Mouse (Mus musculus) urinary bladder, adult 2 months (tissue): ENCODE data around the gene Efna2. TPM values are rescaled to one million over a fixed set of nuclear protein-coding genes. Genes with fewer than 3 reads are reported as not detected.
A peak's percentile ranks its signal among the peaks of the same experiment; 100 is the strongest.

Experiments used
- DNase-seq: peaks from one replicate; pipeline ENCODE4 v3.0.0; 2022; ENCODE audit warnings: low spot score
- polyA plus RNA-seq: library from polyadenylated mRNA; depleted of rRNA; stranded (reverse); fragments of >200 nt; gene quantifications from 2 replicates; pipeline ENCODE4 v1.2.3, GENCODE M21; 2012

The Efna2 gene
- polyA plus RNA-seq, 1 experiment = 3.3 TPM

DNA sequence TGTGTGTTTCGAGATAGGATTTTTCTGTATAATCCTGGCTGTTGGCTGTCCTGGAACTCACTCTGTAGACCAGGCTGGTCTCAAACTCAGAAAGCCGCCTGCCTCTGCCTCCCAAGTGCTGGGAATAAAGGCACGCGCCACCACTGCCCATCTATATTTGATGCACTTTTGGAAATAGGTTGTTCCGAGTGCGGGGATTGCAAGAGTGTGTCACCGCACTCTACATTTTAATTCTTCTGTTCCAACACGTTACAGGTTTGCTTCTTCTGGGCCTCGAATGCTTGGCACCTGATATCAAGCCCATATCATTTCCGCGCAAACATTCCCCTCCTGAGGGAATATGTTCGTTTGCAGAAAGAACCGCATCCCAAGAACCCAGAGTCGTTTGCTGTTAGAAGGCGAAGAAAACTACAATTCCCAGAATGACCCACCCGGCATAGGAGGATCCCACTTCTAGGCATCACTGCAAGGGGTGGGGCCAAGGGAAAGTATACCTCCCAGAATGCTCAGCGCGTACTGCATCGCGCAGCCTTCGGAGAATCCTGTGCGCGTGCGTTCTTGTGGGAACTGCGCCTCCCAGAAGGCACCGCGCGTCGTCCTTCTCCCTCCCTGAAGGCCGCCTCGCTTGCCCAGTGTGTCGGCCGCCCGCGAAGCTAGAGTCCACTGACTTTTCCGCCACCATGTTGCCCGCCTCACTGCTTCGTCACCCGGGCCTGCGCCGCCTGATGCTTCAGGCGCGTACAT, 37.3 kb upstream of the Efna2 start:
- peak; percentile 79 for DNase-seq

DNA sequence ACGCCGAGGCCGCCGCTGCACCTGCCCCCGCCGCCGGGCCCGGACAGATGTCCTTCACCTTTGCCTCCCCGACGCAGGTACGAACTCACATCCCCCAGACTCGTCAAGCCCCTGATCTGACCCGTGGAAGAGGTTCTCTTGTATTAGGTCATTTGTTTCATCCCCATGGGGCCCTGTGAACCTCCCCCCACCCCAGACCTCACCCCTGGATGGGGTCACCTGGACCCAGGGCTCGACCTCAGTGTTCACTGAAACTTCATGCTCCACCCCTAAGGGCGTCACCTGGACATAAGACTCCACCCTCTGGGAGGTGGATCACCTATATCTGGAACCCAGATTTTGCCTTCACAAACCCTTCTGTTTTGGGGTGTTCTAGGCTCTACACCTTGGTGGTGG, 36.8 kb upstream of the Efna2 start:
- DNase-seq = no peak

DNA sequence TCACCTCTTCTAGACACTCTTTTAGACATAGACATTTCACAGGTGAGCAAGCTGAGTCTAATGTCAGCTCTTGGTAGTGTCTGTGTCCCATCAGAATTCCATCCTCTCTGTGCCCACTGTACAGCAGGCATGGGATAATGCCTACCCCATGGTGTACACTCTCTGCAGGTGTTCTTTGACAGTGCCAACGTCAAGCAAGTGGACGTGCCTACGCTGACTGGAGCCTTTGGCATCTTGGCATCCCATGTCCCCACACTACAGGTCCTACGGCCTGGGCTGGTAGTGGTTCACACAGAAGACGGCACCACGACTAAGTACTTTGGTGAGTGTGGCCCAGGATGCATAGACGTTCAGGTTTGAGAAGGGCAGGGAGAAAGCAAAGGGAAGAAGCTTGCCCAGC, 35.6 kb upstream of the Efna2 start:
- no peak for DNase-seq

DNA sequence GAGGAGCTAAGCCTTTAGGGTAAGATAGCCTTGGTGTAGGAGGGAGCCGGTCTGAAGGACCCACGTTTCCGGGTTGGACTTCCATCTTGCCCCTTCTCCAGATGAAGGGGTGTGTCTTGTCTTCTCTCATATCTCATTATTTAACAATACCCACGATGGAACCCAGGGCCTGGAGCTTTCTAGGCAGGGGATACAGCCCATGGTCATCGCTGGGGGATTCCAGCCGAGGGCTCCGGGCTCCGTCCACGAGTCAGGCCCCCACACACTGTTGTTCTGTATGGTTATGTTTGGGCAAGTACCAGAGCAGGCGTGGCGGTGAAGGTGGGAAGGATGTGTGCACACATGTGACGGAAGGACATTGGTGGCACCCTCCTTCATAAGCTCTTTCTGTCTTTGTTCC, 35.1 kb upstream of the Efna2 start:
- no peak for DNase-seq

DNA sequence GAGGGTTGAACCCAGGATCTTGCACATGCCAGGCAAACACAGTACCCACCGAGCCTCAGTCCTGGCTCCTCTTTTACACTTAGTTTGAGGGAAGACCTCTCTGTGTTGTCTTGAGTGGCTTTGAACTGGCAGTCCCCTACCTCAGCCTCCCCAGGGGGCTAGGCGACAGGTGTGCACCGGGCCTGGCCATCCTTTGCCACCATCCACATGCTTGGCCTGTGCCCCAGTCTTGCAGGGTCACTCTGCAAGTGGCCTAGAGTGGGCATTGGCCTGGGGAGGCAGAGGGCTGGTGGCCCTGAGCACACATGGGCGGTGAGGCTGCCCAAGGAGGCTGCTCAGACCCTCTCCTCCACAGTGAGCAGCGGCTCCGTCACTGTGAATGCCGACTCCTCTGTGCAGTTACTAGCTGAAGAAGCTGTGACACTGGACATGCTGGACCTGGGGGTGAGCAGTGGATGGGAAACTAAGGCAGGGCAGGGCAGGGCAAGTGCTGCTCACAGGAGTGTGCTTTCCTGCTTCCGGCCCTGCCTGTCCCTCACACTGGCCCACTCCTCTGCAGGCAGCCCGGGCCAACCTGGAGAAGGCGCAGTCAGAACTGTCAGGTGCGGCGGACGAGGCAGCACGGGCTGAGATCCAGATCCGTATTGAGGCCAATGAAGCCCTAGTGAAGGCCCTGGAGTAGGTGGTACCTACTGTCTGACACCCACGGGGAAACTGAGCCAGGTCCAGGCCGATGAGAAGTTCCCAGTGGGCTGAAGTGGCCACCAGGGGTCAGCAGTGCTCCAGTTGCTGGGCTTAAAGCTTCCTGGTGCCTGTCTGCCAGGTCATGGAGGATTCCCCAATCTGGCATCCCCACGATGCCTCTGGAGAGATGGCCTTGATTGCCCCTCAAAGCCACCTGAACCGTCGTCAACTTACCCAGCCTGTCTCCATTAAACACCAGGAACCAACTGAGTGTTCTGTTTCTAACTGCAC, 34.1 kb upstream of the Efna2 start:
- peak; percentile 61 for DNase-seq

DNA sequence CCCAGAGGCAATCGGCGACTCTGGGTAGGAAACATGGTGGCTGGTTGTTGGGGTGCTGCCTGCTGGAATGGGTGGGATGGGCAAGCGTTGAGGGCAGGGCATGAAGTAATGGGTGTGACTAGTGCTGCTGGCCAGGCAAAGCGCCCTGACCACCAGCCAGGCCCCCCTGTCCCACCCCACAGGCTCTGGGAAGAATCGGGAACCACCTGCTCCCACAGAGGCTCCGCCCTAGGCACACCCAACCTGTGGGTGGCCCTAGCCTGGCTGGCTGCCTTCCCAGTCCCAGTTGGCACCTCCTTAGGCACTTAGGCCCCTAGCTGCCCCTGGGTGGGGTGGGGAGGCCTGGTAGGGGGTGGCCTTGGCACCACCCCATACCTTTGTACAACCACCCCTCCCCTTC, 33.4 kb upstream of the Efna2 start:
- no peak for DNase-seq

DNA sequence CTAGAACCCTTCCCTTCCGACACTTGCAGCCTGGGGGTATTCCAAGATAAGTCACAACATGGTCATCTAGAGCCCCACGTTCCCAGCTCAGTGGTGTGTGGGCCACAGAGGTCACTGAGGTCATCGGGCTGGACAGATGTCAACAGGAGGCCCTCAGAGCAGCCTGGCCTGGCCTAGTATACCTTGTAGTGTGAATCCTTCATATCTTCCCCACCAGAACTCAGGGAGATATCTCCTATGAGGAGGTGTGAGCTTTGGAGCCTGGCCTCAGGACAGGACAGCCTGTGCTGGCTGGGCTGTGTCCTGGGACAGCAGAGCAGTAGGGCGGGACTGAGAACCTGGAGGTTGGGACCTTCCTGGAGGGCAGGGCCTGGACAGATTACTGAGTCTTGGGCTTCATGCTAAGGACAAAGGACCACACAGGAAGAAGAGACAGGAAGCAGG, 32.7 kb upstream of the Efna2 start:
- DNase-seq = no peak

DNA sequence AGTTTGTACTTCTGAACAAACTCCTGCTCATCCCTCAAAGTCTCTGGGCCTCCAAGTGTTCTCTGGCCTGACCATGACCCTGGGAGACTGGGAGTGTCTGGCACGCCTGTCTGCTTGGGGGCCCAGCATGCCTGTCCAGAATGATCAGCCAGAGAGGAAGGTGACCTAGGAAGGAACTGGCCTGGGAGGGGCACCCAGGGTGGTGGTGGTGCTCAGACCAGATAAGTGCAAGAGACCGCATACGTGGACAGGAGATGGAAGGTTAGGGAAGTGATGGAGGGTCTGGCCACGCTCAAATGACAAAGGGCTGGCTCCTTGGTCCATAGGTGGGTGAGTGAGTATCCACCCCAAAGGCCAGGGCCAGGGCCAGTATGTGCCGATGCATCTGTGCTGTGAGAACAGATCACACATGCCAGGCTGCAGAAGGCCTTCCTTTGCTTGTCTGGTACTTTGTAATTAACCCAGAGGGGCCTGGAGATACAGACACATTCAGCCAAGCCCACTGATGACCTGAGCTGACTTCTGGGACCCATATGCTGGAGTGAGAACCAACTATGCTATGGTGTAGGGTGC, 32.0 kb upstream of the Efna2 start:
- DNase-seq = no peak

DNA sequence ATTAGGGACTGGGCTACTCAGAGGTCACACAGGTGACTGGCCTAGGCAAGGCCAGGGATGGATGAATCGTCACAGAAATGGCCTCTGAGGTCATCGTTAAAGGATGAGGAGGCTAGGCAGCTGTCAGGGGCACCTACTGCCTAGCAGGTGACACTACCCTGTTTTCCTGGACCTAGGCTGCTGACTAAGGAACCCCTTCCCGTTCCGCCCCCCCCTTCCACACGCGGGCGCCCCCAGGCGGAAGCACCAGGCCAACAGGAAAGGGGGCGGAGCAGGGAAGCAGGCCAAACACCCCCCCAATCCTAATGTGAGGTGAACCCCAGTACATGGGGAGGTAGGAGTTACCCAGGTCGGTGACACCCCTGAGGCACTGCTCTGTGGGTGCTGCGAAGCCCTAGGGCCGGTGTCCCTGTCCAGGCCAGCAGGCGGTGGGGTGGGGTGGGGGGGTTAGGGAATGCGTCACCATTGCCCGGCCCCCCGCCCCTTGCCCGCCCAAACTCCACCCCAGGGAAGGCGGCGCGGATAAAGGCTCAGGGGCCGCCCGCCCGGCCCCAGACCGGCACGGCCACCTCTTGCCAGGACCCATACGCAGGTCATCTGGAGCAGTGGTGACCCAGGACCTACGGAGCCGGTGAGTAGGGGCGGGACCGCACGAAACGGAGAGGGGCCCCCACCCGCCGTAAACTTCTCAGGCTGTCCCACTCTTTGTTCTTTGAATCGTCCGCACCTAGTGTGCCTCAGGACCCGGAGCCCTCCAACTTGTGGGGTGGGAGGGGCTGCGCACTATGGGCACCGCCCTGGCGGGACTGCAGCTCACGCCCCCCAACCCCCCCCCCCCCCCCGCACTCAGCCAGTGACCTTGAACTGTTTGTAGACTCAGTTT, 31.3 kb upstream of the Efna2 start, which contains the start of gene Midn:
TSS of gene Midn (plus strand) at position 554 of the 883 bp plus-strand sequence.
- DNase-seq = peak; percentile 90

DNA sequence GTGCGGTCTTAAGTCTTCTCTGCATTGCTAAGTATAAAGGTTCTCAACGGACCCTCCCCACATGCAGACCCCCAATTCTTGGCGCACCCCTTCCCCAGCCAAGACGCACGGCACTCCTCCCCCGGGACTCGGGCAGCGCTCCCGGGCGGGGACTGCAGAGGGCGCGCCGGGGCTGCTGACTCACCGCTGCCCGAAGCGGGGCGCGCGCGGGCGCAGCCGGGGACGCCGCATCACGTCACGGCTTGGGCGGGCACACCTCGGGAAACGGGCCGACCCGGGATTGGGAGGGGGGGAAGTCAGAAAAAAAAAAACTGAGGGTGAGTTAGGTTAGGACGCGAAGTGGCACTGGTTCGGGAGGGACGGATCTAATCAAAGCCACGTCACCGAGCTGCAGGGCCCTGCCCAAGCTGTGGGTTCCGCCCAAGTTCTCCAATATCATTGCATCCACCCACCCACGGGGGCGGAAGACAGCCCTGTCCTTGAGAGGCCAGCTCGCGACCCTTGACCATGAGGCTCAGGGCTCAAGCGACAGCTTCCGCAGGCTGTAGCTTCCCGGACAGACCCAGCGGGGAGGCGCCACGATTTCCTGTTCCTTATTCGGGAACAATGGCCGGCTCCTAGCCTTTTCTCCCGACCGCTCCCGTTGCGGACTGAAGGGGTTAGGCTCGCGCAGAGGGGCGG, 30.5 kb upstream of the Efna2 start:
- peak; percentile 96 for DNase-seq

DNA sequence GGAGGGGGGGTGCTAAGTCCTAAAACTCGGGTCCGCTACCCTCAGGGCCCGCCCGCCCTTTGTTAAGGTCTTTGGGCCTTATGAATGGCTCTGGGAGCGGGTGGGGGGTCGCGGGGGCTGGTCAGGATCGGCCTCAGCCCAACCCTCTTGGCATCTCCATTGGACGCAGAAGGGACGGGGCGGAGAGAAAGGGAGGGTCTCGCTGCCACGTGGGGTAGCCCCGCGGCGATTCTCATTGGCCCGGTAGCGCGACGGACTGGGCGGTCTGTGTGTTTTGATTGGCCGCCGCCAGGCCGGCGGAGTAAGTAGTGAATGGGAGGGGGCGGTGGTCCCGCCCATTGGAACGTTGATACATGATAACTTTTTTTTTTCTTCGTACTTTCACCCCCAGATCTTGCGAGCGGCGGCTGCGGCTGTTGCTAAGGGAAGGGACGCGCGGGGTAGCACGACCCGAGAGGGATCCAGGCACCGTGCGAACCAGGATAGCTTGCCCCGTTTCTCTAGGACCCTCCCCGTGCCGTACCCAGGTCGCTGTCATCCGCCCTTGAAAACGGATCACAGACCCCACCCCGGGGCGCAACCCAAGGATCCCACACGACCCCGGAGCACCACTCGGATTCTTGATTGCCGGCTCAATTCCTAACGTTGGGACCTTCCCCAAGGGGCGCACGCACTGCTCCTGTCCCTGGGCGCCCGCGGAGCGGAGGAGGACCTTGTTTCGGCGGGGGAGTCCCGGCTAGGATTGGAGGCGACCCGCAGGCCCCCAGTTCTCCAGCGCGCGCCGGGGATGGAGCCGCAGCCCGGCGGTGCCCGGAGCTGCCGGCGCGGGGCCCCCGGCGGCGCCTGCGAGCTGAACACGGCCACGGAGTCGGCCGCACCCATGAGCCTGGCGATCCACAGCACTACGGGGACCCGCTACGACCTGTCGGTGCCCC, 29.7 kb upstream of the Efna2 start:
- DNase-seq = peak; percentile 88

DNA sequence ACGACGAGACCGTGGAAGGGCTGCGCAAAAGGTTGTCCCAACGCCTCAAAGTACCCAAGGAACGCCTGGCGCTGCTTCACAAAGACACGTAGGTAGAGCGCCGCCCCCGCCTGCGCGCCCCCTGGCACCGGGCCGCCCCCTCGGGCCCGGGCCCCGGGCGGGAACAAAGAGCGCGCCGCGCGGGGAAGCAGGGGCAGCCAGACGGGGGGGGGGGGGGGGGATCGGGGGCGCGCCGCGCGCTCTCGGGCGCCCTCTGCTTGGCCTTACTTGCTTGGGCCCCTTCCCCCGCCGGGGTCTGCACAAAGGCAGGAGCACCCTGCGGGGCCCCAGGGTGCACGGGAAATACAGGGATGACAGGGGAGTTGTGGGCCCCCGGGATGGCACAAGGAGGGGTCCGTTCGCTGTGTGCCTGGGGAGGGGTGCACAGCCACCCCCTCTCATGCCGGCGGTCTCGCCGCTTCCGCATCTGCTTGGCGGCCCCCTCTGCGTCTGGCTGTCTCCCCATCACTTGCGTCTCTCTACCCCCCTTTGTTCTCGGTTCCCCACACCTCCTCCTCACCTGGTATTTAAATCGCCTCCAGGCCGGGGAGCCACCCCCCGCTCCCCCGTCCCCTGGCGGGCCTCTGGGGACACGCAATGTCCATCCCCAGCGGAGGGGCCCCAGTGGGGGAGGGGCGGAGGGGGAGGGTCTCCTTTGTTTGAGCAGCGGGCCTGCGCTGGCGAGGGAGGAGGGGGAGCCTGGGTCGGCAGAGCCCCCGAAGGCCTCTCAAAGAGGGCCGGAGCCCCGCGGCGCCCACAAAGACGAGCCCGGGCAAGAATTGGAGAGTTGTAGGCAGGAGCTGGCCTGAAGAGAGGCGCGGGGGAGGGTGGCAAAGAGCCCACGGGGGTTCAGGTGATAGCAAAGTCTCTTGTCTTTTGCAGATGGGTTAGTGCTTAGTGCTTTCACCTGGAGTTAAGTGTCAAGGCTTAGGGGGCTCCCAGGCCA, 28.8 kb upstream of the Efna2 start:
- DNase-seq = peak; percentile 68

DNA sequence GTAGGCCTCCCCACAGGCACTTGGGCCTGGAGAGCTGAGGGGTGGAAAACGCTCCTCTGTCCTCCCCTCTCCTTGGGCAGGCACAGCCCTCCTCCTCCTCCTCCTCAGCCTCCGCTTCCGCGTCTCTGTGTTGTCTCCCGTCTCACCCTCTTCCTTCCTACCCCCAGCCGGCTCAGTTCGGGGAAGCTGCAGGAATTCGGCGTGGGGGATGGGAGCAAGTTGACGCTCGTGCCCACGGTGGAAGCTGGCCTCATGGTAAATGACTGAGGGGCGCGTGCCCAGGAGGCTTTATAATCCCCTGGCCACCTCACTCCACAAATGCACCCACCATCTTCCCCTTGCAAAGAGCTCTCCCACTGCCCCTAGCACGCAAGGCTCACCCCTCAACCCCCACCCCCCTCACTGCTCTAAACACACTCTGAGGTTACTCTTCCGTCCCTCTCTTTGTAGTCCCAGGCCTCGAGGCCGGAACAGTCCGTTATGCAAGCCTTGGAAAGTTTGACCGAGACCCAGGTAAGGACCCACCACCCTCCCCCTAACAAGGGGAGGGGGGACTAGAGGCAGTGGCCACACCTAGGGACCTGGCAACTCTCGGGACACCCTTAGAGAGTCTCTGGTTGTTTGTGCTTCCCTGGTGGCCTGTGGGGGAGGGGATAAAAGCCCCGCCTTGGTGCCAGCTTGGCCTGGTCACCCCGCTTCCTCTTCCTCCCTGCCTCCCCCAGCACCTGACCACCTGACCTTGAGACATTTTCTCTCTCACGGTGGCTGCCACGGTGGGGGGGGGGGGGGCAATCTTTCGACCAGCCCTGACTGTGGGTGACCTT, 27.9 kb upstream of the Efna2 start:
- peak; percentile 58 for DNase-seq

DNA sequence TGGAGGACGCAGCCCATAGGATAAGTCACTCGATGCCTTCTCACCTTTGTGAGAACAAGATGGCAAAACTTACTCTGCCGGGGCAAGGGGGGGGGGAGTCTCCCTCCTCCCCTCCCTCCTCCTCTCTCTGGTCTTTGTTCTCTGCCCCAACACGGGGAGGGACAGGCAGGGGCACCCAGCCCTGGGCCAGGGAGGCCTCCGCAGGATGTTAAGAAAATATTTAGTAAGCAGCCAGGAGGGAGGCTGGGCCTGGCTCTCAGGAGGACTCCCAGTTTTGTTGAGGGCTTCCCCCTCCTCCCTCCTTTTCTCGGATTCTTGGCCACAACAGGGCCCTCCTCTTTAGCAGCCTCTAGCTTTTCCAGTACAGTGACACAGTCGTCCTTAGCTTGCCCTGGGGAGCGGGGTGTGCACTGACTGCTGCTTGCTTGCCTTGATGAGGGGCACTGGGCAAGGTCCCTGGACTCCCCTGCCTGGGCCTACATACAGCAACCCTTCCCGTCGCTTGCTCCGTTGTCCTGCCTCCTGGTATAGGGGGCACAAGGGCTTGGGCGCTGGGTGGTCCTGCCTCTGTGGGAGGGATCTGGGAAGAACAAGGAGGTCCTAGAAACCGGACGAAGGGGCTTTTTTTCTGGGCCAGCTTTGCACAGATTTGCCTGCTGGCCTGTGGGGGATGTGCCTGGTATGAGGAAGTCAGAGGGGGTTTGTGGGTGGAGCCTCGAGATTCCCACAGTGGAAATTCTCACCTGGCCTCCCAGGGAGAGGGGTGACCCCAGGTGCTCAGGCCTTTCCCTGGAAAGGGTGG, 27.0 kb upstream of the Efna2 start:
- no peak for DNase-seq

DNA sequence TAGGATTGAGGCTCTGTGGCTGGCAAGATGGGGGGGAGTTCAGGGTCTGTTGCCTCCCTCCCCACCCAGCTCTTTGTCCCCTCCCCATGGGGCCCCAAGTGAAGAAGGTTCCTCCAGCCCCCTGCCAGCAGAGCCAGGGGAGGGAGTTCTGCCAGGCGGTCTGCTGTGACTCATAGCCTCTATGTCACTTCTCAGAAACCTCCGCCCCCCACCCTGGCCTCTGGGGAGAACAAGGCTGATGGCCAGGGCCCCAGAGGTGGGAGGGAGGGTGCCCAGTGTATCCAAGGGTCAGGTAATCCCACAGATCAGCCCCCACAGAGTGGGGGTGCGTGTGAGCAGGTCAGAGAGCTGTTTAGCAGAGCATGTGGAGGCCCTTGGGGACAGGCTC, 26.4 kb upstream of the Efna2 start:
- DNase-seq = no peak

DNA sequence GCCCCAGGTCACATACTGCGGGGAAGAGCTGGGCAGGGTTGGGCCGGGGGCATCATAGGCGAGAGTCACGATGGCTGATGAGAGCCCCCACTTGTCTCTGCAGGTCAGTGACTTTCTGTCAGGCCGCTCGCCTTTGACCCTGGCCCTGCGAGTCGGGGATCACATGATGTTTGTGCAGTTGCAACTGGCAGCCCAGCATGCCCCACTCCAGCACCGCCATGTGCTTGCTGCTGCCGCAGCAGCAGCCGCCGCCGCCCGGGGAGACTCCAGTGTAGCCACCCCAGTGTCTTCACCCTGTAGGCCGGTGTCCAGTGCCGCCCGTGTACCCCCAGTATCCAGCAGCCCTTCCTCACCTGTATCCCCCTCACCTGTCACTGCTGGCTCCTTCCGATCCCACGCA, 25.6 kb upstream of the Efna2 start:
- no peak for DNase-seq

DNA sequence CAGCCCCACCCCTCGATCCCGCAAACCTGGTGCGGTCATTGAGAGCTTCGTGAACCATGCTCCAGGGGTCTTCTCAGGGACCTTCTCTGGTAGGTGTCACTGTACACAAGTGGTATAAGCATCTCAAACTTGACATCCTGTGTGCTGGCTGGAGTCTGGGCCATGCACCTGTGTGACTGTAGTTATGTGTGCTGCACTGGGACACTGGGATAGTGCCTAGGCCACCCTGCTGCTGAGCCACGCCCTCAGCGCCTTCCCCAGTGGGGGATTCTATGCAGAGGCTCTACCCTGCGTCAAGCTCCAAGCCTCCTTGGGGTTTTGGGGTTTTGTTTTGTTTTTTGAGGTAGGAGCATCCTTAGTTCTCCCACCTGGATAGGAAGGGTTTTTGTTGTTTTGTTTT, 24.9 kb upstream of the Efna2 start:
- no peak for DNase-seq
